Mouse (Mus musculus) forebrain, embryonic 16.5 days (tissue): ENCODE measurements at regions not wholly inside any gene's neighbourhood (a gene's known extent, or its start where the extent isn't known, plus 50 kb on each side); places are given as distances from the start of the nearest gene placed in this dataset.

Experiments
- ATAC-seq: fragments of 200-750 bp; cut with Nextera tagmentation; 2 replicates; pipeline ENCODE4 v1.8.0; 2017; ENCODE audit warnings: mild to moderate bottlenecking, moderate library complexity
- H3K27ac ChIP-seq: fragments of 300-500 bp; sonication (generic); 2 replicates; pipeline ENCODE4 v1.5.1; 2014; ENCODE audit warnings: low read length, control low read depth
- H3K27me3 ChIP-seq: fragments of 300-500 bp; sonication (generic); replicated peaks from 2 replicates; pipeline ENCODE4 v1.6.1; 2014; ENCODE audit warnings: low read length; ENCODE audit not compliant: control insufficient read depth, insufficient read depth
- H3K36me3 ChIP-seq: fragments of 300-500 bp; sonication (generic); 2 replicates; pipeline ENCODE4 v1.6.1; 2014; ENCODE audit not compliant: control insufficient read depth, insufficient read depth
- H3K4me1 ChIP-seq: fragments of 300-500 bp; sonication (generic); replicated peaks from 2 replicates; pipeline ENCODE4 v1.6.1; 2014; ENCODE audit warnings: low read length; ENCODE audit not compliant: control insufficient read depth, insufficient read depth
- H3K4me2 ChIP-seq: fragments of 300-500 bp; sonication (generic); 2 replicates; pipeline ENCODE4 v1.6.1; 2014; ENCODE audit warnings: mild to moderate bottlenecking, low read length, control low read depth
- H3K4me3 ChIP-seq: fragments of 300-500 bp; sonication (generic); replicated peaks from 2 replicates; pipeline ENCODE4 v1.5.1; 2014; ENCODE audit warnings: mild to moderate bottlenecking, low read length, control low read depth
- H3K9ac ChIP-seq: fragments of 300-500 bp; sonication (generic); replicated peaks from 2 replicates; pipeline ENCODE4 v1.6.1; 2014; ENCODE audit warnings: low read depth, low read length, control low read depth
- H3K9me3 ChIP-seq: fragments of 300-500 bp; sonication (generic); 2 replicates; pipeline ENCODE4 v1.6.1; 2016; ENCODE audit warnings: low read length; ENCODE audit not compliant: control insufficient read depth
- WGBS: fragments of 180-500 bp; shearing (Covaris S2); extraction: QIAGEN DNeasy Blood & Tissue Kit; methylation state at CpG from one replicate; pipeline ENCODE4 v1.1.7; 2014; 5-methylcytosine and 5-hydroxymethylcytosine counted together

GRCm38 (mm10) chr9:92045472-92045905 is 147.2 kb upstream of the Plscr5 start:
- Histone ChIP-seq H3K27ac (no peak overlapping the region), H3K9ac (no peak overlapping the region), H3K4me3 (no peak overlapping the region), H3K4me1 (no peaks in the 10 kb centered on the region), H3K9me3 (no peaks in the 10 kb centered on the region), H3K4me2 (no peak overlapping the region), H3K27me3 (no peaks in the 10 kb centered on the region), H3K36me3 (no peaks in the 10 kb centered on the region)
- WGBS, result 36% methylated on average over 3 of the region's 3 CpGs
- ATAC-seq, result no peak; the same call in 1 of the 2 replicates

DNA sequence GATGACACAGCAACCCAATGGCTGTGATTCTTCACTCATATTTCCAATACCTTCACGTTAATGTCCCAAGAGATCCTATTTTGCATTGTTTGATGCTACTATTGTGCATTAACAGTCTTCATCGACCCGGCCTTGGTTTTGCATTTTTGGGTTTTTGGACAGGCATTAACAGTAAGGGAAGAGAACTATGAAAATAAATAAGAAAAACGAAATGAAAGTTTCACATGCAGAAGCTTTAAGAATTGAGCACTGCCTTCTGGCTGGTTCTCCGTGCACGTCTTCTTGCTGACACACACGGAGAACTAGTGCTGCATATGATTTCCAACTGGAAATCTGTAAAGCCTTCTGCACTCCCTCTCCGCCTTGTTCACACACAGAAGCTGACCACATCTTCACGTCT is 148.6 kb upstream of the Plscr5 start:
- Histone ChIP-seq H3K9me3 (no peaks in the 10 kb centered on the region), H3K27ac (no peak overlapping the region), H3K27me3 (no peaks in the 10 kb centered on the region), H3K4me2 (no peak overlapping the region), H3K36me3 (no peaks in the 10 kb centered on the region), H3K9ac (no peak overlapping the region), H3K4me1 (no peaks in the 10 kb centered on the region), H3K4me3 (no peak overlapping the region)
- no peak for ATAC-seq
- 87% methylated on average over 9 of the region's 9 CpGs for WGBS

DNA sequence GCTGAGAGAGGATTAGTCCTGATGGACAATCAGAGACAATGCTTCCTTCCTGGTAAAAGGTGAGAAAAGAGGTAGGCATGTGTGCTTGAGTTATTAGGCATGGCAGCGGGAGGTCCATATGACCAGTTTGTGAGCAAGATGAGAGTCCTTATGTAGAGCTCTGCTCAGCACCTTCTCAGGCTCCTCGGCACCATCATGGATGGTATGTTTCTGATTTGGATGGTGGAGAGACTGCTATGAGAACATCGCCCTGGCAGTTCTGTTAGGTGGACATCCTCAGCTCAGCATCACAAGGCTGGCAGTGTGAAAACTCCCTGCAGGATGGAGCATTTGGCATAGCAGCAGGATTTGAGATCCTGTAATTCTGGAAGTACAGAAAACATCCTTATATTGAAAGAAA is 176.2 kb upstream of the Plscr5 start:
- no peaks in the 10 kb centered on the region for H3K4me1 ChIP-seq
- H3K27ac ChIP-seq, result no peak overlapping the region
- no peak overlapping the region for H3K4me3 ChIP-seq
- H3K27me3 ChIP-seq, result no peaks in the 10 kb centered on the region
- no peak for ATAC-seq
- no peak overlapping the region for H3K9ac ChIP-seq
- H3K36me3 ChIP-seq, result no peaks in the 10 kb centered on the region
- no peak overlapping the region for H3K4me2 ChIP-seq
- no peaks in the 10 kb centered on the region for H3K9me3 ChIP-seq
- WGBS, result 83% methylated on average over 3 of the region's 3 CpGs

DNA sequence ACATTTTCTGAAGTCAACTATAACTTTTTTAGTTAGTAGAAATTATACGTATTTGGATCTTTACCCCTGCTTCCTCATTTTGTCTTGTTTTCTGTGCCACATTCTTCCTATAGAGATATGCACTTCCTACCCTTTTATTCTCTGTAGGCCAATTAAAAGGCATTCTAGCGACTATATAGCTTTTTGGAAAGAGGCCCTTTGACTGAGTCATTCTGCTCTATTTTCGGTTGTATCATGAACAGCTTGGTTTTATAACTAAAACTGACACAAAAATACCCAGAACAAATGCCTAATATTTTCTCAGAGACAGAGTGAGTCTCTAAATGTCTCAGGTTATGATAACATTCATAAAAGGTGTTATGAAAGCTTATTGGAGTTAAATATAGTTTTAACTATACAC is 176.8 kb upstream of the Plscr5 start:
- no peak overlapping the region for H3K4me3 ChIP-seq

DNA sequence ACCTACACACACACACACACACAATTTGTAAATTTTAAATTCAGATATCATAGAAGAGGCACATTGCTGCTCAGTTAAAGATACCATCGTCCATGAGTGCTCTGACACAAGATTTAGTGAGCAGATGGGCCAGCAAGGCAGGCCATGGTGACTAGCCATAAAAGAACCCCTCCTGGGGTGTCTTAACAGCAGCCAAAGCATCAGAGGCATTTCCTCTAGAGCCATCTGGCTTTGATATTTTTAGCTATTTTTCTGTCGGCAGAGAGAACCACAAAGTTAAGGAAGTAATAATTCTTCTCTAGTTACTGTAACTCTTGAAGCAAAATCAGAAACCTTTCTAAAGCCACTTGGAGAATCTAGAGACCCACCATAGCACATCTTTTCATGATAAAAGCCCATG is 204.5 kb upstream of the Plscr5 start:
- no peak for ATAC-seq

More for the DNA sequence above, 176.8 kb upstream of the Plscr5 start:
- no peaks in the 10 kb centered on the region for H3K4me1 ChIP-seq
- ATAC-seq, result no peak
- H3K27ac ChIP-seq, result no peak overlapping the region
- WGBS, result 46% methylated on average over 3 of the region's 3 CpGs
- H3K36me3 ChIP-seq, result no peaks in the 10 kb centered on the region
- H3K9ac ChIP-seq, result no peak overlapping the region
- H3K9me3 ChIP-seq, result no peaks in the 10 kb centered on the region
- H3K27me3 ChIP-seq, result no peaks in the 10 kb centered on the region
- no peak overlapping the region for H3K4me2 ChIP-seq

DNA sequence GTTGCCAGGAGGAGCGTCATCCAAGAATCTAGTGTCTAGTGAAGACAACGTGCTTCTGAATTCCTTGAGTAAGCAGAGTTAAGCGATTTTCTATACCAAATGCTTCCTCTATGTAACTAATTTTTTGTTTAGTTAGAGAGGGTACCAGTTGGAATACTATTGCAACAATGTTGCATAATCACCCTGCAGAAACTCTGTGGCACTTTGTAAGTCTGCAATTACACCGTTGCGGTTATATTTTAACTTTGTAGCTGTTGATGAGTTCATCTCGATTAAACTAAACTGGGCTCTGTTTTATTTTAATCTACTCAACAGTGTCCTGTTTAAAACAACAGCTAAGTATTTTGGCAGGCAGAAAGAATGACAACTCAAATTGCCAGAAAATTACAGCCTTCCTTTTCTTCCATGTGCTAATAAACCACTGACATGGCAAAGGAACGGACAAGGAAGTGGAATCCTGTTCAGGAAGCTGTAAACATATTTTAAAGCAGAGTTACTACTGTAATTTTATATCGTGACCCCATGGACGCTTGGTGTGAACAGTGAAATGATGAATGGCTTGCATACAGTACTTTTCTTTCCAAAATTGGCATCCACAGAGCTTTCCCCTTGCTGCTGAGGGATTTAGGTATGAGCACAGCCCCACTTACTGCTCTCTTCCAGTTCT is 210.6 kb upstream of the Plscr5 start:
- H3K27me3 ChIP-seq, result no peaks in the 10 kb centered on the region
- WGBS, result 41% methylated on average over 9 of the region's 9 CpGs

More for the DNA sequence above, 204.5 kb upstream of the Plscr5 start:
- Histone ChIP-seq H3K27ac (no peak overlapping the region), H3K4me2 (no peak overlapping the region), H3K36me3 (no peaks in the 10 kb centered on the region), H3K9ac (no peak overlapping the region), H3K4me1 (no peaks in the 10 kb centered on the region), H3K27me3 (no peaks in the 10 kb centered on the region), H3K9me3 (no peaks in the 10 kb centered on the region), H3K4me3 (no peak overlapping the region)
- 85% methylated on average over 2 of the region's 2 CpGs for WGBS

DNA sequence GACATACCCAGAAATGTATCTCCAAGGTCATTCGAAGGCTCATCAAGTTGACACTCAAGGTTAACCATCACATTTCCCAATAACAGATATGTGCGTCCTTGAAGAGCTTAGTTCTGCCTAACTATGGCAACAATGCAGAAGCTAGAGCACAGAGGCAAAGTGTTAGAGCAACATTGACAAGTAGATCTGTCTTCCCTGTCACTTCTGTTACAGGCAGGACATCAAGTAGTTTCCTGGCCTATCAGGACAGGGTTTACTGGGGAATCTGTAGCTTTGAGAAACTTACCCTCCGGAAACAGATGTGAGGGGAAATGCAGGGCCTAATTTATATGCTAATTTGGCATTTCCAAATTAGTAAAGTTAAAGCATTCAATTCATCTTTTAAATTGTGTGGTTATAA is 211.2 kb upstream of the Plscr5 start:
- H3K4me3 ChIP-seq, result no peak overlapping the region
- 69% methylated on average over 3 of the region's 3 CpGs for WGBS
- no peak for ATAC-seq
- H3K27me3 ChIP-seq, result no peaks in the 10 kb centered on the region
- no peak overlapping the region for H3K9ac ChIP-seq
- no peaks in the 10 kb centered on the region for H3K9me3 ChIP-seq
- no peaks in the 10 kb centered on the region for H3K4me1 ChIP-seq
- H3K36me3 ChIP-seq, result no peaks in the 10 kb centered on the region
- no peak overlapping the region for H3K4me2 ChIP-seq
- H3K27ac ChIP-seq, result no peak overlapping the region

More for the DNA sequence above, 210.6 kb upstream of the Plscr5 start:
- Histone ChIP-seq H3K9ac (no peak overlapping the region), H3K36me3 (no peaks in the 10 kb centered on the region), H3K4me2 (no peak overlapping the region), H3K27ac (no peak overlapping the region), H3K4me3 (no peak overlapping the region), H3K9me3 (no peaks in the 10 kb centered on the region), H3K4me1 (no peaks in the 10 kb centered on the region)
- no peak for ATAC-seq

DNA sequence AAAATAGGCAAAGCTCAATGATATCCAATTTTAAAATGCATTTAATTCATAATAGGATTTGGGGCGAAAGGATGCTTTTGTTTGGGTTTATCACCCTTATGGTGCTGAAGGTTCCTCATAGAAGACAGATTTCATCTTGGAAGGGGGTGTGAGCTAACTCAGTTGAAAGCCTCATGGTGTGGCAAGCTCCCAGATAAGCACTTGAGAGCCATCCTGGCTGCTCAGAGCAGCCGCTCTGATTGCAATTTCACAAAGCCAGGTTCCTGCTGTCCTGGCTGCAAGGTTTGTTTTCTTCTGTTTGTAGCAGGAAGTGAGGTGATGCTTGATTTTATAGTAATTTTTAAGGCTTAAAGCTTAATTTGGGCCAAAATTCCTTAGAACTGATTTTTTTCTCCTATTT is 228.7 kb upstream of the Plscr5 start:
- Histone ChIP-seq H3K9me3 (no peaks in the 10 kb centered on the region), H3K9ac (no peak overlapping the region), H3K27me3 (no peaks in the 10 kb centered on the region), H3K36me3 (no peaks in the 10 kb centered on the region), H3K4me2 (no peak overlapping the region), H3K4me3 (no peak overlapping the region), H3K4me1 (no peaks in the 10 kb centered on the region), H3K27ac (no peak overlapping the region)
- WGBS, result 65% methylated on average over 2 of the region's 2 CpGs
- no peak for ATAC-seq

- 74% methylated on average over 1 of the region's 1 CpGs for WGBS
- Histone ChIP-seq H3K9me3 (no peaks in the 10 kb centered on the region), H3K9ac (no peak overlapping the region), H3K4me3 (no peak overlapping the region), H3K4me1 (no peaks in the 10 kb centered on the region), H3K36me3 (no peaks in the 10 kb centered on the region), H3K27me3 (no peaks in the 10 kb centered on the region), H3K4me2 (no peak overlapping the region), H3K27ac (no peak overlapping the region)
- no peak for ATAC-seq
These were observed 230.0 kb upstream of the Plscr5 start for GRCm38 (mm10) chr9:91962726-91963125.

GRCm38 (mm10) chr9:91961666-91962065 is 231.1 kb upstream of the Plscr5 start:
- ATAC-seq, result no peak
- Histone ChIP-seq H3K4me3 (no peak overlapping the region), H3K27ac (no peak overlapping the region), H3K4me1 (no peaks in the 10 kb centered on the region), H3K9ac (no peak overlapping the region), H3K27me3 (no peaks in the 10 kb centered on the region), H3K36me3 (no peaks in the 10 kb centered on the region), H3K9me3 (no peaks in the 10 kb centered on the region), H3K4me2 (no peak overlapping the region)
- 59% methylated on average over 1 of the region's 1 CpGs for WGBS
